Mouse (Mus musculus): ENCODE data around the gene Ripply3.

Ripply3 gene

GRCm38 (mm10) chr16:94358091-94358490, 29.9 kb downstream of the Ripply3 start:
- no peak for DNase-seq (ENCODE audit: low spot score in 2 of 2)

GRCm38 (mm10) chr16:94360578-94361350, 32.5 kb downstream of the Ripply3 start:
- DNase-seq (ENCODE audit: low spot score in 2 of 2): no peak

GRCm38 (mm10) chr16:94362174-94362873, 34.1 kb downstream of the Ripply3 start:
- DNase-seq (ENCODE audit: low spot score in 2 of 2): peak; percentile 40 to 61

- DNase-seq (ENCODE audit: low spot score in 2 of 2): no peak
These were observed 35.6 kb downstream of the Ripply3 start for GRCm38 (mm10) chr16:94363814-94364213.

GRCm38 (mm10) chr16:94365435-94365834, 37.2 kb downstream of the Ripply3 start:
- no peak for DNase-seq (ENCODE audit: low spot score in 2 of 2)

- DNase-seq (ENCODE audit: low spot score in 2 of 2): no peak
These were observed 41.5 kb downstream of the Ripply3 start for GRCm38 (mm10) chr16:94369596-94370172.

- DNase-seq (ENCODE audit: low spot score in 2 of 2): peak; percentile 77 to 94
These were observed 42.1 kb downstream of the Ripply3 start, which contains the start of gene Ttc3 for GRCm38 (mm10) chr16:94370173-94370914. Gene Ttc3, plus strand, starts transcription at chr16:94370618.

- DNase-seq (ENCODE audit: low spot score in 2 of 2): peak; percentile 38 to 46
These were observed 42.7 kb downstream of the Ripply3 start for GRCm38 (mm10) chr16:94370915-94371300.

GRCm38 (mm10) chr16:94371301-94371931, 43.2 kb downstream of the Ripply3 start, which contains the start of gene Pigp:
Gene Pigp, minus strand, starts transcription at chr16:94371842.
- peak; percentile 19 to 47 for DNase-seq (ENCODE audit: low spot score in 2 of 2)

GRCm38 (mm10) chr16:94379386-94379785, 51.2 kb downstream of the Ripply3 start:
- no peak for DNase-seq (ENCODE audit: low spot score in 2 of 2)

GRCm38 (mm10) chr16:94383277-94383676, 55.1 kb downstream of the Ripply3 start:
- DNase-seq (ENCODE audit: low spot score in 2 of 2): no peak
